Mouse (Mus musculus) layer of hippocampus, adult 2 months (tissue): ENCODE measurements around the gene Tekt3. TPM values are rescaled to one million over a fixed set of nuclear protein-coding genes. Genes with fewer than 3 reads are reported as not detected.

Source experiments
- DNase-seq, 2 experiments: peaks; one replicate each; pipeline ENCODE4 v3.0.0; 2022; ENCODE audit warnings: low spot score in 2 of 2
- H3K27ac ChIP-seq: fragments of 200-600 bp; 2 replicates; pipeline ENCODE4 v1.8.1; 2022
- H3K4me3 ChIP-seq: fragments of 200-600 bp; 2 replicates; pipeline ENCODE4 v1.8.1; 2022; ENCODE audit warnings: mild to moderate bottlenecking
- CTCF ChIP-seq: fragments of 200-600 bp; conservative IDR thresholded peaks from 2 replicates; pipeline ENCODE4 v1.8.1; 2022; ENCODE audit warnings: antibody characterized with exemption, mild to moderate bottlenecking, moderate library complexity
- total RNA-seq, 2 experiments: library from RNA; stranded (reverse); gene quantifications; 2 replicates each; pipeline ENCODE4 v1.2.3; 2021

The Tekt3 gene
- total RNA-seq, 2 experiments from 2014 or later = 0.20 TPM; not detected in 1

DNA sequence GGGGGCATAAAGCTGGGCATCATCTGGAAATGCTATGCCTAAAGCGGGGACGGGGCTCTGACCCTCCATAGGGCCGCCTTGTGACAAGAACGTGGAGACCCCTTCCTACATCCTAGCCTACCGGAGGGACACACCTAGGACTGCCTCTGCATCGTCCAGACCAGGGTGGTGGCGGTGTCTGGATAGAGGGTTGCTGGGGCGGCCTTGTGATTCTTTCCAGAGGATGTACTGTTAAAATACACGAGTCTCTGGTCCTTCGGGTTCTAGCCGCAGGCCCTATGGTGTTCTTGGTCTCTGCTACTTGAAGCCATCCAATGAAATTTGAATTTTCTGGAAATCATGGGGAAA, 70.2 kb downstream of the Tekt3 start:
- DNase-seq = no peak
- Histone ChIP-seq H3K4me3 (peak overlapping the region; percentile 63), H3K27ac (peak overlapping the region; percentile 88)
- no peak for TF ChIP-seq CTCF

DNA sequence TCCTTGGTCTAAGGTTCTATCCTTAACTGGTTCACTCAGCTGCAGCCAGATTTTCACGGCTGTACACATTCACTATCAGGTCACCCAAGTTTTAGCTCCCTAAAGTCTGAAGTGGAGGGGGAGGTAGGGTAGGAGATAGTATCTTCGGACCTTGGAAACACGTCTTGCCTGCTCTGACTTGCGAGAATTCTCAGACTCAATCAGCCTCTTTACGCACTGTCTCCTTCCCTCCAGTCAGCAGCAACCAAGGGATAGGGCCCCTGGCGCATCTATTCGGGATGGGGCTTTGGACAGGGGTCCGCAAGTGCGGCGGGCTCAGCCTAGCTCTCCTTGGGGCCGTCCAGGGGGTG, 70.7 kb downstream of the Tekt3 start:
- Histone ChIP-seq H3K27ac (peak overlapping the region; percentile 88), H3K4me3 (peak overlapping the region; percentile 63)
- no peak for TF ChIP-seq CTCF
- DNase-seq = no peak

DNA sequence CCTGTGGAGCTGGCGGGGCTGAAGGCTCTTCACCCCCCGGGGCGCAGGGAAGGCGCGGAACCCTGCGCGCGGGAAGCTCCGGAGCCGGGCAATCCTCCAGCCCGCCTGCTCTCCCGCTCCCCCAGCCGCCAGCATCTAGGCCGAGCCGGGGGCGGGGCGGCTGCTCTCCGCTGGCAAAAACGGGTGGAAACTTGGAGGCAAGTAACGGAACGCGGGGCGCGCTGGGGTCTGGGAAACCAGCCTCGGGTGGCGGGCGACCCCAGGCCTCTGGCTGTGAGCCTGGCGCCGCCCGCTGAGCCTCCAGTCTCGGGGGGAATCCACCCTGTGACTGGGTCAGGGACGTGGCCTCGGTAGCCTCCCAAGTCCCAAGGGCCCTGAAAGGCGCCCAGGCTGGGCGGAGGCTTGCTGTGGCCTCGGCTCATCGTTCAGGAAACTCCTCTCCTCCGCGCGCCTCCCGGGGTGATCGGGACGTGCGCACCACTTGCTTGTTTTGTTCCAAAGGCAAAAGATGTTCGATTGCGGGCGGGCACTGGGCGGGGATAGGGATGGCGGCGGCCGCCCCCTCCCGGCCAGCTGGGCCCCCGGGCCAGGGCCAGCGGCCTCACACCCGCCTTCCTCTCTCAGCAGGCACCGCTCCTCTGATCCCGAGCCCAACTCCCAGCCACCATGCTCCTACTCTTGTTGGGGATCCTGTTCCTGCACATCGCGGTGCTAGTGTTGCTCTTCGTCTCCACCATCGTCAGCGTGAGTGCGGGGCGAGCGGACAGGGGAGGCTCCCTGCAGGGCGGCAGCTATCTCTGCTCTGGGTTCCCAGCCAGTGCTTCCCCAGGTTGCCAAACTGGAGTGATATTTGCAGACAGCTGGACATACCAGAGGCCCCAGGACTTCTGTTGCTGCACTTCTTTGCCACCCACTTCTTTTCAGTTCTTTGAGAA, 71.3 kb downstream of the Tekt3 start:
- DNase-seq = peak; percentile 50 to 55
- Histone ChIP-seq H3K27ac (peak overlapping the region; percentile 88), H3K4me3 (peak overlapping the region; percentile 63)
- peak; percentile 57 for TF ChIP-seq CTCF

DNA sequence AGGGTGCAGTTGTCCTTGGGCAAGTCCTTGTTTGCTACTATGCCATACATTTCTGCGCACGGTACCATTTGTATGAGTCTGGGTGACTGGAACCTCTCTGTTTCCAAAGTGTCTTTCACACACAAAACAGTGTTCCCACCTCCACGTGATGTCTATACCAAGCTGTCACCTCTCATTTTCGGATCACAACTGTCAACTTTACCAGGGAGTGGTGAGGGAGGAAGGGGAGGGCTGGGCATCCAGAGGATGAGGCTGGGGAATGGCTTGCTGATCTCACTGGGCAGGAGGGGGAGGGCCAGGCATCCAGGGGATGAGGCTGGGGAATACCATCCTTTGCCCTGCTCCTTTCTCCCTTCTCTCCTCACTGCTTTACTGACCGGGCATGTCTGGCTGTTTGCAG, 72.6 kb downstream of the Tekt3 start:
- Histone ChIP-seq H3K27ac (0 out of 2 replicates have a peak overlapping the region, but pooled peaks have one; percentile 88), H3K4me3 (no peak overlapping the region)
- TF ChIP-seq CTCF = no peak
- DNase-seq = no peak

DNA sequence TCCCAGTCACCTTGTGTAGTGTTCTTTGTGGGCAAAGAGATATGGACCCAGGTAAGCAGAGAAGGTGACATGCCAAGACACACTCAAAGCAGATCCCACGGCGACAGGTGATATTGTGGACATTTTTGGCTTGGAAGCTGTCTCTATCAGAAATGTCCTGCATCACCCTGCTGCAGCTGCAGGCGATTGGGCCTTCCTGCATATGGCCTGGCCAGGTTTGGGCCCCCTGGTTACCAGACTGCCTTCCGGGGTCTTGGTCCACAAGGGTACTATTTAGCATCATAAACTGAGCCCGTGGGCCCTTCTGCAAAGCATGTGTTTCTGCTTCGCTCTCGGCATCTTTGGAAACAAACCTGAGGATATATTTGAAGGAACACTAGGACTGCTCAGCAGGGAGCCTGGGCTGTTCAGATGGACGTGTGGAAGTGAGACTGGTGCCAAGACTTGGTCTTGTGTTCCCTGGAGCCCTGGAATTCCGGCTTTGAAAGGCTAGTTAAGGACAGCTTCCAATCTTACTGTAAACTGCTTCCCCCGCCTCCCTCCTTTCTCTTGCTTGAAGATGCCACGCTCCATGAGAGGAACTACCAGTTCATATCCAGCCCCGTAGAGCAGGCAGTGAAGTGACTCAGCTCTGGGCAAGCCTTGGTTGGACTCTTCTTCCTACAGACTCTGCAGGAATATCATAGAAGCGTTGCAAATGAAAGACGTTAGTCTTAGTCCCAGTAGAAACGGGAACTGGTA, 73.5 kb downstream of the Tekt3 start:
- no peak for TF ChIP-seq CTCF
- H3K27ac ChIP-seq = peak overlapping the region; percentile 72
- DNase-seq = no peak
- no peak overlapping the region for H3K4me3 ChIP-seq

DNA sequence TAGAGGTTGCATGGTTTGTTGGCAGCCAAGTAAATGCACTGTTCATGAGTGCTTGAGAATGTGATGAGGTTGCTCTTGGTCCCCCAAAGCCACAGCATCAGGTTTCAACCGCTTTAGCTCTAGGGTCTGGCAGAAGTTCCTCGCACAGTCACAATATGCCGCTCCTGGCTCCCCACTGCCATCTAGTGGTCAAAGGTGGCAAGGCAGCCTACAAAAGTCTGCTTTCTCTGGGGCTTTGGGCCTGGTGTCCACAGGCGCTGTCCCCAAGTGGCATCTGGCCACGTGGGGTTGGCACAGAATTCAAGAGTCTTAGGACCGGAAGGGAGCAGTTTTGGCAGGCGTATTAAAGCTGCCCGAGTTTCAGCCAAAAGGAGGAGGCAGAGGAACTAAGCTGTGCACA, 74.2 kb downstream of the Tekt3 start:
- H3K27ac ChIP-seq = peak overlapping the region; percentile 81

DNA sequence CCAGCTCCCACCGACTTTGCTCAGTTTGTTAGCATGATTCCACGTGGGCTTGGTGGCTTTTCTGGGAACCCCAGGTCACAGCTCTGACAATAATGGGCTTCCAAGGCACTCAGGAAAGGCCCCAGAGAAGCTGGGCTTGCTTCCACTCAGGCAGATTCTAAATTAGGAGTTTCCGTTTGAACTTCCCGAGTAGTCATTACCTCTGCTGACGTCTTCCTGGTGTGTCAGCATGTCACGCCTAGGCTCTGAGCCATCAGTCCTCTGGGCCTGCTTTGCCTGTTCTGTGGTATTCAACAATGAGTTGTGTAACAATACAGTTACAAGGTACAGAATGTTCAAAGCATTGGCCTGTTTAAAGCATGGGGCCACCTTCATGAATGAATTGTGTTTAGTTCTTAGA, 74.8 kb downstream of the Tekt3 start:
- H3K4me3 ChIP-seq = no peak overlapping the region
- no peak for DNase-seq
- no peak for TF ChIP-seq CTCF
- H3K27ac ChIP-seq = peak overlapping the region; percentile 81

More for the DNA sequence above, 74.2 kb downstream of the Tekt3 start:
- H3K4me3 ChIP-seq = no peak overlapping the region
- TF ChIP-seq CTCF = peak; percentile 99
- DNase-seq = peak; percentile 92 to 97

DNA sequence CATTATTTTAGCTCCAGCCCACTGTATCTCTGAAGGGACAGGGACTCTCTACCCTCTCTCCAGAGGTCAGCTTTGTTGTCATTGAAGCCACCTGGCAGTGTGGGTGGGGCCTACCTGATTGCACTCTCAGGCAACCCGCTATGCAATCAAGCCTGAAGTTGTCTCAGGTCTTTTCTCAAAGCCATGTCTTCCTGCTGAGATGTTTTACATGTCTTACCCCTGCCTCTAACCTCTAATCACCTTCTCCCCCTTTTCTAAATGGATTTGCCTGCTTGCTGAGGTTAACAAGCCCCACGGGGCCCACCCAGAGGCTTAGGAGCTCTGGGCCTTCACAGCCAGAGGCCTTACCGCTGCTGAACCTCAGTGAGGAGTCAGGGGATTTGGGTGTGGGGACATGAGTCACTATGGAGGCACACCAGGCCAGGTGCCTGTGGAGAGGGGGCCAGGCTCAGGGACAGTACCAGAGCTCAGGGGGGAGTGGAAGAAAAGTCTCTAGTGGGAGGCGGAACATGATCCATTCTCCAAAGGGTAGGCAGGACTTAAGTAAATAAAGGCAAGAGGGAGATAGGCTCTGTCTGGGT, 75.5 kb downstream of the Tekt3 start:
- H3K4me3 ChIP-seq = no peak overlapping the region
- DNase-seq = no peak
- peak overlapping the region; percentile 81 for H3K27ac ChIP-seq
- TF ChIP-seq CTCF = no peak

DNA sequence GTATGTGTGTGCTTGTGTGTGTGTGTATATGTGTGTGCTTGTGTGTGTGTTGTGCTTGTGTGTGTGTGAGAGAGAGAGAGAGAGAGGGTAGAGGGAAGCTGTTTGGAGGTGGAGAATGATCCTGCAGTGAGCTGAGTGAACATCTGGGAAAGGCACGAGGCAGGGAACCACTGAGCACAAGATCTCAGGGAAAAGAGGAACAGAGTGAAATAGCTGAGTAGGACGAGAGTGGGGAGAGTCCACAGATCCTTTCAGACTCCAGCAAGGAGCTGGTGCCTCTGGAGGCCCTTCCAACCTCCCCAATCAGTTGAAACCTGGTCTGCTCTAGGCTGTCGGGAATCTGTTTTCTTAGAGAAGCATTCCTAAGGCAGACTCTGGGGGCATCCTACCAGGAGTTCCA, 77.3 kb downstream of the Tekt3 start:
- DNase-seq = no peak
- TF ChIP-seq CTCF = no peak
- H3K4me3 ChIP-seq = no peak overlapping the region
- H3K27ac ChIP-seq = no peak overlapping the region

DNA sequence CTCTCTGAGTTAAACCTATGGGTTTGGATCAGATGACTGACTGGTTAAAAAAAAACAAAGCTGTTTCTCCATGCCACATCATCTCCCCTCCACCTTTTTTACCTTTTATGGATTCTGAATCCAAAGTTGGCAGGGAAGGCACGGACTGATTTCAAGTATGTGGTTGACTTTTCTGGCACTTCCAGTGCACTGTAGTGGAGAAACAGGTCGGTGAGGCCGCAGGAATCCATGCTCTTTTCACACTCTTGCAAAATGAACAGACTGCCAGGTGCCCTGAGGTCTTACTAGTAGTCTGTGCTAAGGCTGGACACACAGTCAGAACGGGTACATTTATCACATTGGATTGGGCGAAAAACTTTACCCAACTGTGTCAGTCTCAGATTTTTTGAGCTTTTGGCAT, 80.9 kb downstream of the Tekt3 start:
- Histone ChIP-seq H3K4me3 (no peak overlapping the region), H3K27ac (no peak overlapping the region)
- no peak for DNase-seq
- TF ChIP-seq CTCF = no peak

DNA sequence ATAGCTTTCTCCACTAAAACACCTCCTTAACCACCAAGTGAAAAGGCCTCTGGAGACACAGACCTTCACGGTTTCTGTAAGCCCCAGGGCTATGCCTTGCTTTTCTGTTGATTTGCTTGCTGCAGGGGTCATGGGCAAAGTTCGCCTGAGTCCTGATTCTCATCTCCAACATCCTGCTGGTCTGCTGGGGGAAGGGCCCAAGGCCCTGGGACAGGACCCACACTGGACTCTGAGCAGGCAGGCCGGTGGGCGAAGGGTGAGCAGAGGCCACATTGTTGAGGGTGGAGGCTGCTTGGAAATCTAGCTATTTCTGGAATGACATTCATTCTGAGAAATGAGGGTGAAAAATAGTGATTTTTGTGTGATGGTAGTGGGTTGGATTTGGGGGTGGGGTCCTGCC, 81.4 kb downstream of the Tekt3 start:
- H3K4me3 ChIP-seq = no peak overlapping the region

DNA sequence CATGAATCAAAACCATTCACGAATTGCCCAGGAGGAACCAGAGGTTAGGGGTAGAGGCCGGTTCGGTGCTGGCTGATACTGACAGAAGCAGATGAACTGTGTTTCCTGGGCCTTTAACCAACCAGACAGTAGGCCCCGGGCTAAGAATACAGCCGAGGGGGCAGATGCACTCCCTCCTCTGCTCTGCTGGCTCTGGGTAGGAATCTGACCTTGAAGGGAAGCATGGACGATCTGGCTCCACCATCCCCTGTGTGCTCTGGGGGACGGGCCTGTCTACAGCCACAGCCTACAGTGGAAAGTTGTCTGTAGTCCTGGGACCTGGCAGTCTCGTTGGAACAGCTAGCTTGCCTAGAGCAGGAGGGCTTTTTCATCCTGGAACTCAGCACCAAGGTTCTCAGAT, 82.0 kb downstream of the Tekt3 start:
- Histone ChIP-seq H3K4me3 (no peak overlapping the region), H3K27ac (no peak overlapping the region)
- DNase-seq = no peak
- no peak for TF ChIP-seq CTCF

More for the DNA sequence above, 81.4 kb downstream of the Tekt3 start:
- H3K27ac ChIP-seq = no peak overlapping the region
- no peak for TF ChIP-seq CTCF
- DNase-seq = no peak

Other genes starting within 250 kb of the Tekt3 start
- 1 to 10 TPM; 1.4 to 1.6 TPM for gene Trim16, start 241.4 kb upstream of the Tekt3 start, total RNA-seq
- gene Fbxw10, start 214.6 kb upstream of the Tekt3 start, total RNA-seq = 1 to 10 TPM; 1.9 to 2.6 TPM
- gene Tvp23b, start 182.2 kb upstream of the Tekt3 start, total RNA-seq = 10 to 100 TPM; 27.6 to 30.5 TPM
- not detected for gene Cdrt4, start 110.5 kb upstream of the Tekt3 start, total RNA-seq
- gene Pmp22, start 67.3 kb downstream of the Tekt3 start, total RNA-seq = 10 to 100 TPM; 17.9 to 21.4 TPM